Mouse (Mus musculus): ENCODE results near the gene Il4i1.
A peak's percentile ranks its signal among the peaks of the same experiment; 100 is the strongest.
"Not testable (repeated sequence)": the region's sequence is repeated elsewhere in the genome, so short reads cannot be mapped to it uniquely, and the experiment has no call there.

Gene Il4i1

DNA sequence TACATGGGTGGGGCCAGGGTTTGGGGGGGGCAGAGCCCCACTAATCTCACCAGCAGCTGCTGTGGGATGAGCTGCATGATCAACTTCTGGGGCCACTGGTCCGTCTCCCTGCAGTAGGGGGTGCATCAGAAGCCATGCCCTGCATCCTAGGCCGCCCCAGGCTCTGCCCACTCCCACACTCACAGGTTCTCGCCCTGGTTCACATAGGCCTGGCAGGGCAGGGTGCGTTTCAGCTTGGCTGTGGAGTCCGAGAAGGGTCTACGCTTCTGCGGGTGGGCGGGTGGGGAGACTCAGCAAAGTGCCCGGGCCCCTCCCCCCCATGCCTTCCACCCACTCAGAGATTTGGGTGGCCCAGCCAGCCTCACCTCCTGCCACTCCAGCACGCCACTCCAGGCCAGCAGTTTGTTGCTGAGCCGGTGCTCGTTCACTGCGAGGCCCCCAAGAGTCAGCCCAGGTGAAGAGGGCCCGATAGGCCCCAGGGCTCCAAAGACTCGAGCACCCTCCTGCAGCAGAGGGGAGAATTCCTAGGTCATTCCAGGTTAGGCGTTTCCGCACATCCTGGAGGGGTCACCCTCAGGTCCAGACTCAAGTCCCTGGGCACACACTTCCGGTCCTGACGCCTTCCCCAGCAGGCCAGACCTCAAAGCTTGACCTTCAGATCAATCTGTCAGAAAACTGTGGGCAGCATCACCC, 51.0 kb downstream of the Il4i1 start:
- H3K27me3 ChIP-seq (ENCODE audit: insufficient read depth, low read length): no peaks in the 10 kb centered on the region
- peak overlapping the region; percentile 95 for H3K4me3 ChIP-seq (replicated peaks; ENCODE audit: low read length)
- no peaks in the 10 kb centered on the region for H3K9me3 ChIP-seq (ENCODE audit: low read length)
- peaks cover 49% of the 10 kb centered on the region for H3K36me3 ChIP-seq (ENCODE audit: insufficient read depth, low read length)
- H3K4me1 ChIP-seq (replicated peaks; ENCODE audit: low read depth, low read length): peaks cover 85% of the 10 kb centered on the region
- no peak for TF ChIP-seq NANOG (IDR thresholded peaks at IDR 0.05; ENCODE audit: borderline replicate concordance, low read length)
- TF ChIP-seq POU5F1 (IDR thresholded peaks at IDR 0.05; ENCODE audit: borderline replicate concordance, low read length): no peak
- no peak for TF ChIP-seq CTCF (conservative IDR thresholded peaks at IDR 0.05; ENCODE audit: low read length)

DNA sequence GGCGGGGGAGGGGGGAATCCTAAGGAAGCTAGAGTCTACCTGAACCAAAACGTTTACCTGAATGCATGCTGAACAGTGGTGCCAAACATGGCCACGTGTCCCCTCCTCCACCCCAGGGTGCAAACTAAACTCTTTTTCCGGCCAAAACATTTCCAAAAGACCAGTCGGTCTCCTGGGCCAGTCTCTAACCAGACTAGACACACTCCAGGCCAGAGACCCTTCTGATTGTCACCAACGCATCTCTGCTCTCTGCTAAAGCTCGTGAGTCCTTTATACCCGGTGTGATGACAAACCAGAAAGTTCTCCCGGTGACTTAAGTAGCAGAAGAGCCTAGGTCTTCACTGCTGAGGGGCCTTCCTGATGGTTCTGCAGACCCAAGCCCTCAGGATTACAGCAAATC, 51.6 kb downstream of the Il4i1 start:
- Histone ChIP-seq H3K4me3 (replicated peaks; ENCODE audit: low read length) (peak overlapping the region; percentile 95), H3K9me3 (ENCODE audit: low read length) (no peaks in the 10 kb centered on the region), H3K27me3 (ENCODE audit: insufficient read depth, low read length) (no peaks in the 10 kb centered on the region)

DNA sequence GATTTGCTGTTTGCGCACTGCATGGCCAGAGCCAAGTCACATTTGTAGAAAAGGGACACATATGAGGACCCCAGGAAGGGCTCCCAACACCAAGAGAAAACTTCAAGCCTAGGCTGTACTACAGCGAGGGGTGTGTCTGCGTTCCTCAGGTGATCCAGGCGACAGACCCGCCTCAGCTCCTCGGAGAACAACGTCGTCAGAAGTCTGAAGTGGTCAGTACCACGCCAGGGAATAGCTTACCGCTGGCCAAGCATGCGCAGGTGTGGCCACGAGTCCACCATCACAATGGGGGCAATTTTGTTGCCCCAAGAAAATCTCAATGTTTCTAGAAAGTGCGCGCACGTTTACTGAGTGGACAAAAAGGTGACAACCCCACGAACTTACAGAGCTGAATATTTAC, 52.3 kb downstream of the Il4i1 start:
- TF ChIP-seq POU5F1 (IDR thresholded peaks at IDR 0.05; ENCODE audit: borderline replicate concordance, low read length) (no peak), CTCF (conservative IDR thresholded peaks at IDR 0.05; ENCODE audit: low read length) (no peak), NANOG (IDR thresholded peaks at IDR 0.05; ENCODE audit: borderline replicate concordance, low read length) (no peak)

More for the DNA sequence above, 51.6 kb downstream of the Il4i1 start:
- peaks cover 85% of the 10 kb centered on the region for H3K4me1 ChIP-seq (replicated peaks; ENCODE audit: low read depth, low read length)
- TF ChIP-seq POU5F1 (IDR thresholded peaks at IDR 0.05; ENCODE audit: borderline replicate concordance, low read length) (no peak), CTCF (conservative IDR thresholded peaks at IDR 0.05; ENCODE audit: low read length) (no peak), NANOG (IDR thresholded peaks at IDR 0.05; ENCODE audit: borderline replicate concordance, low read length) (no peak)
- H3K36me3 ChIP-seq (ENCODE audit: insufficient read depth, low read length): peaks cover 42% of the 10 kb centered on the region

DNA sequence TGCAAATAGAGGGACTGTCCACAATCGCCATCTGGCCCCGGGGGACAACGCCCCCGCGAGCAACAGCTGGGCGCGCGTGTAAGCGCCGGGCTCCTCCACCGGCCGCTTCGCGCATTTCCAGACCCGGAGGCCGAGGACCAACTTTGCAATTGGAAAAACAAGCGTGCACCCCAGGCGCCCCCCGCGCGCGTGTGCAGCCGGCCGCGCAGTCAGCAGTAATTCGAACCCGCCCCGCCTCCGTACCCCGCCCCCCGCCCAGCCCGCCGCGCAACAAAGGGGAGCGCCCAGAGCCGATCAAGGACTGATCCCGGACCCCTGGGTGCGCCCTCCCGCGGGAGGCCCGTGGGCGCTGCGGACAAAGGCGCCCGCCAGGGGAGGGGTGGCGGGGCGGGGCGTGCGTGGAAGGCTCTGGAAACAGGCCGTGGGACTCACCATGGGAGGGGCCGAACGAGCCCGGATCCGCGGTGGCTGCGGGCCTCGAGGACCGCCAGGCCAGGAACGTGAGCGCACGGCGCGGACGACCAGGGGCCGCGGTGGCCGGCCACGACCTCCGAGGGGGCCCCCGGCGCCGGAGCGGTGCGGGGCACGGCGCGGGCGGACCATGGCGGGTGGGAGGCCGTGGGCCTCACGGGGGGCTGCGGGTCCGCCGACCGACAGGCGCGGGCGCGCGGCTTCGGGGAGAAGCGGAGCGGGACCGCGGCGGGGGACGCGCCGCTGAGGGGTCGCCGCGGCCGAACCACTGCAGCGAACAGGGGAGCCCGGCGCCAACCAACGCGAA, 52.9 kb downstream of the Il4i1 start:
- peaks cover 84% of the 10 kb centered on the region for H3K4me1 ChIP-seq (replicated peaks; ENCODE audit: low read depth, low read length)

More for the DNA sequence above, 52.3 kb downstream of the Il4i1 start:
- H3K36me3 ChIP-seq (ENCODE audit: insufficient read depth, low read length): peaks cover 36% of the 10 kb centered on the region
- peaks cover 85% of the 10 kb centered on the region for H3K4me1 ChIP-seq (replicated peaks; ENCODE audit: low read depth, low read length)
- H3K27me3 ChIP-seq (ENCODE audit: insufficient read depth, low read length): no peaks in the 10 kb centered on the region
- peak overlapping the region; percentile 95 for H3K4me3 ChIP-seq (replicated peaks; ENCODE audit: low read length)
- H3K9me3 ChIP-seq (ENCODE audit: low read length): no peaks in the 10 kb centered on the region

DNA sequence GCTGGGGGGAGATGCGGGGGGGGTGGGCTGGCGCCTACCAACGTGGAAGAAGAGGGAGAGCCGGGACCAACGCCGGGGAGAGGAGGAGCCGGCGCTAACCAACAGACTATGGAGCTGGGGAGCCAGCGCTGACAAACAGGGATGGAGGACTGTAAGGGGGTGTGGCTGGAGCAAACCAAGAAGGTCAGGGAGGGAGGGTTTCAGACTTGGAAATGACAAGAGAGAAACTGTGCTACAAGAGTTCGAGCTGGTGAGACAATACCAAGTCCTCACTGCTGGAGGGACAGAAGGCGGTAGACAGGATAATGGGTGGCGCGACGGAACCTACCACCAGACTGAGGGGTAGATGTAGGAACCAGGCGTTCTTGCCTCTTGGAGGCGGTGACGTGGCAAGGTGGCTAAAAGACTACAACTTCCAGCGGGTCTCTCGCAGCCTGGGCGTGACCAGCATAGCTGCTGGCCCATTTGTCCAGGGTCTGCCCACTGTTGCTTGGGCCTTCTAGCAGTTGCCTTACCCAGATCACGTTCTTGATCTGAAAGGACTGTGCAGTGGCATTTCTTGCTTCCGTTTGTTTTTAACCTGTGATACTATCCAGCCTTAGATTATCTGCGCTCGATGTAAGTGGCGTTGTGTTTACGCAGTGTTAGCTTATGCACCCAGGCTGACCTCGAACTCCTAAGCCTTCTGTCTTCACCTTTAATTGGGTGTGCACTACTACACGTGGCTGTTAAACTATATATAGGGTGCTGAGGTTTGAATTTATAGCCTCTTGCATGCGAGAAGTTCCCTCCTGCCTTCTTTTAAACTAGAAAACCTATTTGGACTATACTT, 53.7 kb downstream of the Il4i1 start, which contains the start of gene Ptov1:
Gene Ptov1 (minus strand): TSS at position 92 of the 832 bp plus-strand sequence.
- no peak for TF ChIP-seq POU5F1 (IDR thresholded peaks at IDR 0.05; ENCODE audit: borderline replicate concordance, low read length)
- no peak for TF ChIP-seq CTCF (conservative IDR thresholded peaks at IDR 0.05; ENCODE audit: low read length)

More for the DNA sequence above, 52.9 kb downstream of the Il4i1 start:
- peak overlapping the region; percentile 95 for H3K4me3 ChIP-seq (replicated peaks; ENCODE audit: low read length)
- TF ChIP-seq POU5F1 (IDR thresholded peaks at IDR 0.05; ENCODE audit: borderline replicate concordance, low read length) (no peak), NANOG (IDR thresholded peaks at IDR 0.05; ENCODE audit: borderline replicate concordance, low read length) (no peak)
- no peaks in the 10 kb centered on the region for H3K9me3 ChIP-seq (ENCODE audit: low read length)
- H3K36me3 ChIP-seq (ENCODE audit: insufficient read depth, low read length): peaks cover 29% of the 10 kb centered on the region
- no peaks in the 10 kb centered on the region for H3K27me3 ChIP-seq (ENCODE audit: insufficient read depth, low read length)

DNA sequence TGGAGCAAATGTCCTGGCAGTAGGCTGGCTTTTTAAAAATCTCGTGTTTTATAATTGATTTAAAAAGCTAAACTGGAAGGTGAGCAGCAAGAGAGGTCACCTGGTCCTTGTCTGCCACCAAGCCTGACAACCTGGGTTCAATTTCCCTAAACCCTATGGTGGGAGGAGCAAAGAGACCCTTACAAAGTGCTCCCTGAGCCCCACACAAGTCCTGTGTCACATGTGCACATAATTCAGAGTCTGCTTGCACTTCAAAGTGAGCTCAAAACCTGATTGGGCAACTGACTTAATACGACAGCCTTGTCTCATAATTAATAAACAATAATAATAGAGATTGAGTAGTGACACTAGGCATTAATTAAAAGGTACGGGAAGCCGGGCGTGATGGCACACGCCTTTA, 54.4 kb downstream of the Il4i1 start:
- no peaks in the 10 kb centered on the region for H3K27me3 ChIP-seq (ENCODE audit: insufficient read depth, low read length)
- H3K4me1 ChIP-seq (replicated peaks; ENCODE audit: low read depth, low read length): peaks cover 74% of the 10 kb centered on the region
- no peaks in the 10 kb centered on the region for H3K9me3 ChIP-seq (ENCODE audit: low read length)
- no peak for TF ChIP-seq POU5F1 (IDR thresholded peaks at IDR 0.05; ENCODE audit: borderline replicate concordance, low read length)
- no peak for TF ChIP-seq NANOG (IDR thresholded peaks at IDR 0.05; ENCODE audit: borderline replicate concordance, low read length)
- no peak for TF ChIP-seq CTCF (conservative IDR thresholded peaks at IDR 0.05; ENCODE audit: low read length)
- H3K36me3 ChIP-seq (ENCODE audit: insufficient read depth, low read length): peaks cover 14% of the 10 kb centered on the region
- H3K4me3 ChIP-seq (replicated peaks; ENCODE audit: low read length): no peak overlapping the region

More for the DNA sequence above, 53.7 kb downstream of the Il4i1 start, which contains the start of gene Ptov1:
- Histone ChIP-seq H3K36me3 (ENCODE audit: insufficient read depth, low read length) (peaks cover 21% of the 10 kb centered on the region), H3K4me1 (replicated peaks; ENCODE audit: low read depth, low read length) (peaks cover 81% of the 10 kb centered on the region), H3K27me3 (ENCODE audit: insufficient read depth, low read length) (no peaks in the 10 kb centered on the region), H3K4me3 (replicated peaks; ENCODE audit: low read length) (peak within 1 kb of the TSS; percentile 95), H3K9me3 (ENCODE audit: low read length) (no peaks in the 10 kb centered on the region)

DNA sequence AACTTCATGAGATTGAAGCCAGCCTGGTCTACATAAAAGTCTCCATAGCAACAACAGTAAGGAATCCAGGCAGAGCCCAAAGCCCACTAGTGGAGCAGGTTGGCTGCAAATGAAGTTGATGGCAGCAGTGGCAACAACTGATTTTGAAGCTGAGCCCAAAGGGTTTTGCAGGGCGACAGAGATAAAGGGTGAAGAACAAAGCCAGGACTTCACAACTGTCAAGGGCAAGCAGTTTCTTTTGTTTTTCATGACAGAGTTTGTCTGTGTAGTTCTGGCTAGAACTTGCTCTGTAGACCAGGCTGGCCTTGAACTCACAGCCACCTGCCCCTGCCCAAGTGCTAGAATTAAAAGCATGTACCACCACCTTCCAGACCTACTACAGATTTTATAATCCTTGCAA, 55.0 kb downstream of the Il4i1 start:
- H3K4me3 ChIP-seq (replicated peaks; ENCODE audit: low read length): no peak overlapping the region
- H3K9me3 ChIP-seq (ENCODE audit: low read length): peaks cover under 1% of the 10 kb centered on the region; the same call in 1 of the 2 replicates
- H3K36me3 ChIP-seq (ENCODE audit: insufficient read depth, low read length): peaks cover 14% of the 10 kb centered on the region
- TF ChIP-seq POU5F1 (IDR thresholded peaks at IDR 0.05; ENCODE audit: borderline replicate concordance, low read length) (no peak), NANOG (IDR thresholded peaks at IDR 0.05; ENCODE audit: borderline replicate concordance, low read length) (no peak), CTCF (conservative IDR thresholded peaks at IDR 0.05; ENCODE audit: low read length) (no peak)
- H3K27me3 ChIP-seq (ENCODE audit: insufficient read depth, low read length): no peaks in the 10 kb centered on the region
- peaks cover 69% of the 10 kb centered on the region for H3K4me1 ChIP-seq (replicated peaks; ENCODE audit: low read depth, low read length)

DNA sequence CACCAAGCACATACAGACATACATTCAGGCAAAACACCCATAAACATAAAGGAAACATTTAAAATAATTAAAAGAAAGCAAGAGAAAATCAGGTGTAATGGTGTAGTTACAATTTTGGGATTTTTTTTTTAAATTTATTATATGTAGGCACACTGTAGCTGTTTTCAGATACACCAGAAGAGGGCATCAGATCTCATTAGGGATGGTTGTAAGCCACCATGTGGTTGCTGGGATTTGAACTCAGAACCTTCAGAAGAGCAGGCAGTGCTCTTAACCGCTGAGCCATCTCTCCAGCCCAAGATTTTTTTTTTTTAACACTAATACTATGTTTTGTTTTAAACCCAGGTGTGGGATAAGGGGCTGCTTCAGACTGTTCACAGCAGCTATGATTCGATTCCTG, 55.6 kb downstream of the Il4i1 start:
- H3K27me3 ChIP-seq (ENCODE audit: insufficient read depth, low read length); H3K9me3 ChIP-seq (ENCODE audit: low read length); H3K4me3 ChIP-seq (replicated peaks; ENCODE audit: low read length): not testable (repeated sequence)
- Histone ChIP-seq H3K4me1 (replicated peaks; ENCODE audit: low read depth, low read length) (peaks cover 63% of the 10 kb centered on the region), H3K36me3 (ENCODE audit: insufficient read depth, low read length) (peaks cover 14% of the 10 kb centered on the region)
